Mouse (Mus musculus) spleen, adult 18-20 months (tissue): Measurements from ENCODE around the gene Gm7347.
"Not testable (repeated sequence)": the region's sequence is repeated elsewhere in the genome, so short reads cannot be mapped to it uniquely, and the experiment has no call there.

Experiments
- DNase-seq, 2 experiments: peaks; one replicate each; pipeline ENCODE4 v3.0.0; 2022; ENCODE audit warnings: mixed read lengths in 2 of 2

The Gm7347 gene

GRCm38 (mm10) chr5:26058481-26058880 lies at the start of gene Gm7347:
Gene Gm7347 (minus strand): TSS chr5:26058581.
- DNase-seq = not testable (repeated sequence)

- not testable (repeated sequence) for DNase-seq
Observed at GRCm38 (mm10) chr5:26105262-26105661, 46.9 kb upstream of the Gm7347 start, which contains the start of gene 5031410I06Rik. Gene 5031410I06Rik (minus strand): TSS chr5:26105362.

GRCm38 (mm10) chr5:26089191-26089590 lies 30.8 kb upstream of the Gm7347 start, which contains the start of gene Gm10471:
Gene Gm10471 (minus strand): TSS chr5:26089291.
- not testable (repeated sequence) for DNase-seq

- not testable (repeated sequence) for DNase-seq
Observed at GRCm38 (mm10) chr5:26079023-26079422, 20.6 kb upstream of the Gm7347 start.

- DNase-seq = no peak
Observed at GRCm38 (mm10) chr5:26070716-26071115, 12.3 kb upstream of the Gm7347 start.

- DNase-seq = not testable (repeated sequence)
Observed at GRCm38 (mm10) chr5:26039458-26039857, 18.9 kb downstream of the Gm7347 start, which contains the start of gene Speer4a. Gene Speer4a (minus strand): TSS chr5:26039558.

- DNase-seq = not testable (repeated sequence)
Observed at GRCm38 (mm10) chr5:26022816-26023215, 35.6 kb downstream of the Gm7347 start, which contains the start of gene Gm5862. Gene Gm5862 (minus strand): TSS chr5:26022916.

GRCm38 (mm10) chr5:26007697-26008096 lies 50.7 kb downstream of the Gm7347 start:
- DNase-seq = not testable (repeated sequence)

- DNase-seq = not testable (repeated sequence)
Observed at GRCm38 (mm10) chr5:26006937-26007695, 51.3 kb downstream of the Gm7347 start.

- not testable (repeated sequence) for DNase-seq
Observed at GRCm38 (mm10) chr5:26004698-26005097, 53.7 kb downstream of the Gm7347 start, which contains the start of gene Gm1979. Gene Gm1979 (minus strand): TSS chr5:26004798.
